Mouse (Mus musculus) forebrain, postnatal 0 days (tissue): ENCODE data around the gene Foxb2. TPM values are rescaled to one million over a fixed set of nuclear protein-coding genes. Genes with fewer than 3 reads are reported as not detected.

Experiments used
- ATAC-seq: fragments of 200-750 bp; cut with Nextera tagmentation; 2 replicates; pipeline ENCODE4 v1.8.0; 2017; ENCODE audit warnings: mild to moderate bottlenecking, moderate library complexity
- DNase-seq: peaks from one replicate; pipeline ENCODE4 v3.0.0-alpha.2; 2015
- H3K27ac ChIP-seq: fragments of 300-500 bp; sonication (generic); 2 replicates; pipeline ENCODE4 v1.5.1; 2014; ENCODE audit warnings: low read depth, mild to moderate bottlenecking, antibody characterized with exemption, low read length, moderate library complexity, mixed read lengths
- H3K27me3 ChIP-seq: fragments of 300-500 bp; sonication (generic); 2 replicates; pipeline ENCODE4 v1.6.1; 2014; ENCODE audit warnings: mild to moderate bottlenecking, low read length, mixed read lengths; ENCODE audit not compliant: insufficient read depth
- H3K36me3 ChIP-seq: fragments of 300-500 bp; sonication (generic); 2 replicates; pipeline ENCODE4 v1.6.1; 2014; ENCODE audit warnings: mild to moderate bottlenecking, moderate library complexity; ENCODE audit not compliant: insufficient read depth
- H3K4me1 ChIP-seq: fragments of 300-500 bp; sonication (generic); 2 replicates; pipeline ENCODE4 v1.6.1; 2014; ENCODE audit warnings: antibody characterized with exemption; ENCODE audit not compliant: insufficient read depth
- H3K4me2 ChIP-seq: fragments of 300-500 bp; sonication (generic); 2 replicates; pipeline ENCODE4 v1.6.1; 2014; ENCODE audit warnings: low read depth, mild to moderate bottlenecking, moderate library complexity
- H3K4me3 ChIP-seq: fragments of 300-500 bp; sonication (generic); 2 replicates; pipeline ENCODE4 v1.5.1; 2014; ENCODE audit warnings: low read depth, low read length, mixed read lengths
- H3K9ac ChIP-seq: fragments of 300-500 bp; sonication (generic); 2 replicates; pipeline ENCODE4 v1.6.1; 2014; ENCODE audit warnings: mild to moderate bottlenecking
- H3K9me3 ChIP-seq: fragments of 300-500 bp; sonication (generic); 2 replicates; pipeline ENCODE4 v1.6.1; 2016; ENCODE audit warnings: low read length
- CTCF ChIP-seq: sonication (generic); IDR thresholded peaks from 2 replicates; pipeline ENCODE4 v1.5.1; 2016; ENCODE audit warnings: antibody characterized with exemption, control low read depth, low read depth
- WGBS: fragments of 180-500 bp; shearing (Covaris S2); extraction: QIAGEN DNeasy Blood & Tissue Kit; methylation state at CpG from one replicate; pipeline ENCODE4 v1.1.7; 2014; 5-methylcytosine and 5-hydroxymethylcytosine counted together
- polyA plus RNA-seq: library from polyadenylated mRNA; unstranded; fragments of >200 nt; fragmentation: Nextera tagmentation; extraction: Ambion mirVana; gene quantifications from 2 replicates; pipeline ENCODE4 v1.2.1, GENCODE M21; 2015
- total RNA-seq: library from RNA; depleted of rRNA; stranded (reverse); fragments of >200 nt; gene quantifications from 2 replicates; pipeline ENCODE4 v1.2.3, GENCODE M21; 2014; rRNA removed

Gene Foxb2
- total RNA-seq (0.62 and 1.4 TPM in 2 replicates), polyA plus RNA-seq (0.30 TPM in 1 of 2 replicates, not detected in the other)

DNA sequence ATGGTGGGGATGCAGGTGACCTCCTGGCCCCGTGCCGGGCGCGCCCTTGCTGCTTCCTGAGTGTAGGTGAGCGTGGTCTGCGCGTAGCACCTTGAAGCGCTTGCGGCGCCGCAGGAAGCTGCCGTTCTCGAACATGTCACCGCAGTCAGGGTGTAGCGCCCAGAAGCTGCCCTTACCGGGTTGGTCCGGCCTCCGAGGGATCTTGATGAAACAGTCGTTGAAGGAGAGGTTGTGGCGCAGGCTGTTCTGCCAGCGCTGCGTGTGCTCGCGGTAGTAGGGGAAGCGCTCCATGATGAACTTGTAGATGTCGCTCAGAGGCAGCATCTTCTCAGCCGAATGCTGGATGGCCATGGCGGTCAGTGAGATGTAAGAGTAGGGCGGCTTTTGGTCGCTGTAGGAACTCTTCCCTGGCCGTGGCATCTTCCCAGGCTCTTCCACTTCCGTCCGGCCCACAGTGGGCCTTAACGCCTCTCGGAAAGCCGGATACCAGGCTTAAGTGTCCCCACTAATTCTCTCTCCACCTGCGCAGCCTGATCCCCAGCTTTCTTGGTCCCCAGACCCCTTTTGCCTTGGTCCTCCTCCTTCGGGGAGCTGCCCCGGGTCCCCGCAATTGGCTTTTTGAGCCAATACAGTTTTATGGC is at the start of gene Foxb2:
TSS of gene Foxb2 (minus strand) at position 585 of the 641 bp plus-strand sequence.
- Histone ChIP-seq H3K9ac (peak within 1 kb of the TSS; percentile 18; the same call in 1 of the 2 replicates), H3K4me1 (peaks cover 6% of the 10 kb centered on the region; the same call in 1 of the 2 replicates), H3K36me3 (no peaks in the 10 kb centered on the region), H3K27ac (no peak within 1 kb of the TSS), H3K4me2 (peak within 1 kb of the TSS; percentile 76), H3K27me3 (peaks cover 82% of the 10 kb centered on the region), H3K9me3 (no peaks in the 10 kb centered on the region), H3K4me3 (peak within 1 kb of the TSS; percentile 45)
- no peak for TF ChIP-seq CTCF
- peak; percentile 59 for DNase-seq
- WGBS = 4% methylated on average over 40 of the region's 40 CpGs
- peak; percentile 26; the same call in 1 of the 2 replicates for ATAC-seq

DNA sequence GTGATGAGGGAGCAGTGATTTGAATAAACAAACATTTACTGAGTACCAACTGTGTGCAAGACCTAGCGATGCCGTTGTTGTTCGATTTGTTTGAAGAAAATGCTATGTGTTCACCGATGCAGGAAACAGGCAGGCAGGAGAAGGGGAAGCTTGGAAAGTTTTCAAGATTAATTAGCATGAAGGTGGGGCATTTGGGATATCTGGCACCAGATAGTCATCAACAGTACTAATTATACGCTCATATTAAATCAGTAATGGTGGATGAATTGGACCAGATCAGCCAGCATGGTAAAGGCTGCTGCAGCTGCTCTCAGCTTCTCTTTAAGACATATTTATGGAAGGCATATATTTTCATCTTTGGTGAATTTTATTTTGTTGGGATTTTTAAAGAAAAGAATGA is 37.9 kb upstream of the Foxb2 start:
- ATAC-seq = no peak
- no peak for TF ChIP-seq CTCF

DNA sequence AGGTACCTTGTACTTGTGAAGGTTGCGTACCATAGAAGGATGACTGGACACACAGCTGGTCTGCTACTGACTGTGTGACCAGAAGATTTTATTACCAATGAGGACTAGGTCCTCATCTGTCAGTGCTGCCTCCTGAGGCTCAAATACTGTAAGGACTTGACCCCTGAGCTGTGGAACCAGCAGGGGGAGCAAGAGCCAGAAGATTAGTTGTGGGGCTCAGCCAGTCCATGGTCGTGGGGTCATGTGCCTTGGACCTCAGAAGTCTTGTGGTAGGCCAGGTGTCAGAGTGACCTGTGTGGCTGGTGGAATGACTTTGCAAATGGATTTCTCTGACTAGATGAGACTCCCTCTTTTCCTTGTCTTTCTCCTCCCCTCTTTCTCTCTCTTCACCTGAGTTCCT is 29.5 kb upstream of the Foxb2 start:
- WGBS = 83% methylated on average over 2 of the region's 2 CpGs
- DNase-seq = no peak

More for the DNA sequence above, 37.9 kb upstream of the Foxb2 start:
- H3K27ac ChIP-seq = no peak overlapping the region
- no peak overlapping the region for H3K4me3 ChIP-seq
- no peaks in the 10 kb centered on the region for H3K27me3 ChIP-seq
- no peak overlapping the region for H3K4me2 ChIP-seq
- DNase-seq = no peak
- H3K9me3 ChIP-seq = no peaks in the 10 kb centered on the region
- H3K36me3 ChIP-seq = no peaks in the 10 kb centered on the region
- H3K4me1 ChIP-seq = no peaks in the 10 kb centered on the region
- WGBS = 48% methylated on average over 5 of the region's 5 CpGs
- no peak overlapping the region for H3K9ac ChIP-seq

DNA sequence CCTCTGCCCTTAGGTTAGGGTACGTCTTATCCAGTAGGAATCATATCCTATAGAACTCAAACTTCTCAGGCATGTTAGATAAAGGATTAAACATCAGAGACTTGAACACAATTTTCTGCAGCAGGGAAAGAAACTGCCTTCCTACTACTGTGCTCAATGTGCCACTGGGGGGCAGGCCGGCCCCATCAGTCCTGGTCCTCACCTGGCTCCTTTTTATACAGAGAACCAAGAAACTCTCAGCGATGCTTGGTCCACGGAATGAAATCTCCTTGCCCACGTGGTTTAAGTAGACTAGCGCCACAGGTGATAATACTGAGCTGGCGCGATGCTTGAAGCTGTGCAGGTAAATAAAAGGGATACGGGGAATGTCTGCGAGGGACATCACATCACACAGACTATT is 26.1 kb upstream of the Foxb2 start:
- Histone ChIP-seq H3K9me3 (no peaks in the 10 kb centered on the region), H3K9ac (no peak overlapping the region), H3K36me3 (no peaks in the 10 kb centered on the region), H3K27ac (no peak overlapping the region), H3K27me3 (no peaks in the 10 kb centered on the region), H3K4me1 (no peaks in the 10 kb centered on the region), H3K4me3 (no peak overlapping the region), H3K4me2 (no peak overlapping the region)
- TF ChIP-seq CTCF = peak; percentile 34
- WGBS = 60% methylated on average over 10 of the region's 10 CpGs
- DNase-seq (no peak), ATAC-seq (no peak)

More for the DNA sequence above, 29.5 kb upstream of the Foxb2 start:
- no peaks in the 10 kb centered on the region for H3K27me3 ChIP-seq
- no peak for ATAC-seq
- H3K9me3 ChIP-seq = no peaks in the 10 kb centered on the region
- no peaks in the 10 kb centered on the region for H3K36me3 ChIP-seq
- H3K9ac ChIP-seq = no peak overlapping the region
- no peak overlapping the region for H3K27ac ChIP-seq
- H3K4me2 ChIP-seq = no peak overlapping the region
- no peaks in the 10 kb centered on the region for H3K4me1 ChIP-seq
- TF ChIP-seq CTCF = no peak
- H3K4me3 ChIP-seq = no peak overlapping the region

DNA sequence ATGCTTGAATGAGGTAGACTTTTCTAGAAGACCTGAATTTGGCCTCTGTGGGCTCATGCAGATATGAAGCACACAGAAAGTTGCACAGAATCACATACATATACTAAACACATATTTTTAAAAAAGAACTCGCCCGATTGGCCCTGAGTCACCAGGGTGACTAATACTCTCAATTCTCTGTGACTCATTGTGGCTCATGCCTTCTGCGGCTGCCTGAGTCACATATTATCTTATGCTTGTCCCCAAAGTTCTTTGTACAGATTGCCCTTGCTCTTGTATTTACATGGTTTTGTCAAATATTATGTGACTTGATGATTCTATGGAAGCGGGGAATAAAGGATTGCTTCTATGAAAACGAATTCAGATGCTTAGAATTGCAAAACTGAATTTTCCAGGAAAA is 25.0 kb upstream of the Foxb2 start:
- H3K9ac ChIP-seq = no peak overlapping the region
- no peak overlapping the region for H3K27ac ChIP-seq
- no peak overlapping the region for H3K4me2 ChIP-seq
- ATAC-seq (no peak), DNase-seq (no peak)
- 92% methylated on average over 5 of the region's 5 CpGs for WGBS
- no peak overlapping the region for H3K4me3 ChIP-seq
- TF ChIP-seq CTCF = no peak
- no peaks in the 10 kb centered on the region for H3K36me3 ChIP-seq
- H3K9me3 ChIP-seq = no peaks in the 10 kb centered on the region
- no peaks in the 10 kb centered on the region for H3K4me1 ChIP-seq
- H3K27me3 ChIP-seq = no peaks in the 10 kb centered on the region

DNA sequence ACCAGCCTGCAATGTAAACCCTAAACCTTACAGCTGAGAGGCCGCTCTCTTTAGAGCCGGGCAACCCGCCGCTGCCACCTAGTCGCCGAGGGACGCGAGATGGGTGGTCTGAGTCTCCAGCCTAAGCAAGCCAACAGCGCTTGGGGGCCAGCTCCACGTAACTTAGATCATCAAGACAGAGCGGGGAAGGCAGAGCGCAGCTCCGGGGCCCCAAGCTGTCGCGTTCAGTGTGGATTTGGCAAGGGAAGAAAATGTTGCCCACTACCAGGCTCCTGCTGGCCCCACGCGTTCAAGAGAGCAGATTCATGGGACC is 2.8 kb upstream of the Foxb2 start:
- Histone ChIP-seq H3K4me1 (peaks cover 6% of the 10 kb centered on the region; the same call in 1 of the 2 replicates), H3K4me3 (0 out of 2 replicates have a peak overlapping the region, but pooled peaks have one; percentile 1), H3K36me3 (no peaks in the 10 kb centered on the region), H3K9me3 (no peaks in the 10 kb centered on the region), H3K27me3 (peaks cover 76% of the 10 kb centered on the region), H3K27ac (no peak overlapping the region), H3K9ac (no peak overlapping the region), H3K4me2 (no peak overlapping the region)
- TF ChIP-seq CTCF = no peak
- DNase-seq (no peak), ATAC-seq (no peak)
- WGBS = 2% methylated on average over 17 of the region's 17 CpGs

DNA sequence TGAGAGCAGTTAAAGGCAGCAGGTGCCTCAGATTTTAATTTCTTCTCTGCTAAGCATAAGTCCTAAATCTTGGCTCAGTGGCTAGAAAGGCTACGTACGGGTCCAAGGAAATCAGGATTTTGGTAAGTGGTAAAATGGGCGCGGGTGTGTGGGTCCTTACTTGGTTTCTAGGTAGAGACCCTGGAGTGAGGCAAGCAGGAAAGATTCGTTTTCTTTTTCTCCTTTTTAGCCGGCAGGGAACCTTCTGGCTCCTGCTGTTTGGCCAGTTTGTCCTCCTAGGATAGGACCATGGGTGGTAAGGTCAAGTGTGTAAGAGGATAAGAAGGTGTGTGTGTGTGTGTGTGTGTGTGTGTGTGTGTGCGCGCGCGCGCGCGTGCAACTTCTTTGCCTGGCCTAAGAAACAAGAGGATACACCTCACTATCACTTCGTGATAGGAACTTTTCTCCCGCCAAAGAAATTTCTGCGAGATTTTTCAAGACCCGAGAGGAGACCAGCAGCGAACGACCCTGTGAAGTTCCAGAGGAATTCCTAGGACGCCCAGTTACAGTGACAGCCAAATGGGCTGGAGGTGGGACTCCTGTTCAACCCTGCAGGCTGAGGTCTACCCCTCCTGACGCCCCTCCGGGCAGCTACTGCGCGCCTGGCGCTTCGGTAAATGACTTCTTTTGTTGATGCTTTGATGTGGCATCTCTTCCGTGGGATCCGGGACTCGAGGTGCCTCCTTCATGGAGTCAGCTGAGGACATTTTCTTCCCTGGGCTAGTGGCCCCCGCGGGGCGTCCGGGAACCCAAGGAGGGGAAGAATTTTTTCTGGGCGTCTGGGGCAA is 2.2 kb upstream of the Foxb2 start:
- WGBS = under 1% methylated on average over 34 of the region's 34 CpGs
- Histone ChIP-seq H3K36me3 (no peaks in the 10 kb centered on the region), H3K9me3 (no peaks in the 10 kb centered on the region), H3K4me3 (0 out of 2 replicates have a peak overlapping the region, but pooled peaks have one; percentile 1), H3K4me1 (peaks cover 6% of the 10 kb centered on the region; the same call in 1 of the 2 replicates), H3K27me3 (peaks cover 82% of the 10 kb centered on the region), H3K9ac (no peak overlapping the region), H3K27ac (no peak overlapping the region), H3K4me2 (no peak overlapping the region)
- ATAC-seq (no peak), DNase-seq (peak; percentile 32)
- TF ChIP-seq CTCF = no peak
